Mouse (Mus musculus) CD4-positive, CD25-positive, alpha-beta regulatory T cell (primary cell): ENCODE measurements around the gene Olfr572. TPM values are rescaled to one million over a fixed set of nuclear protein-coding genes. Genes with fewer than 3 reads are reported as not detected.

Source experiments
- polyA plus RNA-seq: library from polyadenylated mRNA; unstranded; fragments of 100-300 nt; shearing (Covaris generic); gene quantifications from one replicate; pipeline ENCODE4 v1.2.1, GENCODE M21; 2017

Gene Olfr572
- polyA plus RNA-seq: not detected

GRCm38 (mm10) chr7:102924109-102924508, at the start of gene Olfr572:
Gene Olfr572 (plus strand): TSS chr7:102924409.

GRCm38 (mm10) chr7:102876822-102877221, 47.4 kb upstream of the Olfr572 start, which contains the start of gene Olfr568:
Gene Olfr568 (plus strand): TSS chr7:102877122.

GRCm38 (mm10) chr7:102890782-102891181, 33.4 kb upstream of the Olfr572 start, which contains the start of gene Olfr569:
Gene Olfr569 (minus strand): TSS chr7:102890882.

GRCm38 (mm10) chr7:102917032-102917875, 7.0 kb upstream of the Olfr572 start, which contains the start of gene Olfr571:
Gene Olfr571 (minus strand): TSS chr7:102917536.

GRCm38 (mm10) chr7:102942475-102942874, 18.3 kb downstream of the Olfr572 start, which contains the start of gene Olfr573-ps1:
Gene Olfr573-ps1 (minus strand): TSS chr7:102942575.

GRCm38 (mm10) chr7:102948167-102948566, 24.0 kb downstream of the Olfr572 start, which contains the start of gene Olfr574:
Gene Olfr574 (plus strand): TSS chr7:102948467.

GRCm38 (mm10) chr7:102958593-102958992, 34.4 kb downstream of the Olfr572 start, which contains the start of gene Olfr575:
Gene Olfr575 (minus strand): TSS chr7:102958775.

GRCm38 (mm10) chr7:102962360-102962759, 38.2 kb downstream of the Olfr572 start, which contains the start of gene Olfr576:
Gene Olfr576 (plus strand): TSS chr7:102962660.

GRCm38 (mm10) chr7:102975843-102976242, 51.6 kb downstream of the Olfr572 start, which contains the start of gene Olfr577:
Gene Olfr577 (minus strand): TSS chr7:102975943.

Other genes with a start within 250 kb of the Olfr572 start
- gene Trim68, start 237.1 kb upstream of the Olfr572 start, polyA plus RNA-seq: 16.9 TPM
- not detected for gene Olfr557, start 228.5 kb upstream of the Olfr572 start, polyA plus RNA-seq
- not detected for gene Olfr558, start 222.2 kb upstream of the Olfr572 start, polyA plus RNA-seq
- gene Olfr33, start 205.3 kb upstream of the Olfr572 start, polyA plus RNA-seq: not detected
- not detected for gene Olfr559, start 196.9 kb upstream of the Olfr572 start, polyA plus RNA-seq
- gene Olfr560, start 165.0 kb upstream of the Olfr572 start, polyA plus RNA-seq: not detected
- not detected for gene Olfr78, start 164.9 kb upstream of the Olfr572 start, polyA plus RNA-seq
- gene Olfr561, start 153.2 kb upstream of the Olfr572 start, polyA plus RNA-seq: not detected
- not detected for gene Olfr564, start 120.9 kb upstream of the Olfr572 start, polyA plus RNA-seq
- gene Olfr566, start 65.6 kb upstream of the Olfr572 start, polyA plus RNA-seq: not detected
- 0.25 TPM for gene Olfr568, start 47.3 kb upstream of the Olfr572 start, polyA plus RNA-seq
- not detected for gene Olfr569, start 33.5 kb upstream of the Olfr572 start, polyA plus RNA-seq
- gene Olfr570, start 29.8 kb upstream of the Olfr572 start, polyA plus RNA-seq: not detected
- not detected for gene Olfr571, start 6.9 kb upstream of the Olfr572 start, polyA plus RNA-seq
- gene Olfr573-ps1, start 18.2 kb downstream of the Olfr572 start, polyA plus RNA-seq: not detected
- gene Olfr574, start 24.1 kb downstream of the Olfr572 start, polyA plus RNA-seq: not detected
- gene Olfr575, start 34.4 kb downstream of the Olfr572 start, polyA plus RNA-seq: not detected
- gene Olfr576, start 38.3 kb downstream of the Olfr572 start, polyA plus RNA-seq: not detected
- not detected for gene Olfr577, start 51.5 kb downstream of the Olfr572 start, polyA plus RNA-seq
- not detected for gene Olfr578, start 64.9 kb downstream of the Olfr572 start, polyA plus RNA-seq
- not detected for gene Olfr582, start 113.6 kb downstream of the Olfr572 start, polyA plus RNA-seq
- not detected for gene Olfr583, start 126.9 kb downstream of the Olfr572 start, polyA plus RNA-seq
- gene Olfr584, start 157.5 kb downstream of the Olfr572 start, polyA plus RNA-seq: not detected
- gene Olfr585, start 173.3 kb downstream of the Olfr572 start, polyA plus RNA-seq: not detected
- not detected for gene Olfr586, start 201.2 kb downstream of the Olfr572 start, polyA plus RNA-seq
- not detected for gene Olfr588-ps1, start 216.5 kb downstream of the Olfr572 start, polyA plus RNA-seq
- not detected for gene Olfr589, start 231.9 kb downstream of the Olfr572 start, polyA plus RNA-seq